Mouse (Mus musculus) C2C12 (cell line): ENCODE results near the gene Nsd1.

Experiments used
- CEBPB ChIP-seq: IDR thresholded peaks from one replicate; pipeline ENCODE4 v1.6.1; 2011; ENCODE audit warnings: low read depth, mild to moderate bottlenecking, control low read depth, moderate library complexity
- CTCF ChIP-seq: IDR thresholded peaks from one replicate; pipeline ENCODE4 v1.5.1; 2011; ENCODE audit not compliant: control insufficient read depth, insufficient read depth, insufficient read length
- USF1 ChIP-seq: IDR thresholded peaks from one replicate; pipeline ENCODE4 v1.6.1; 2011; ENCODE audit warnings: low read depth, mild to moderate bottlenecking, control low read depth, moderate library complexity

DNA sequence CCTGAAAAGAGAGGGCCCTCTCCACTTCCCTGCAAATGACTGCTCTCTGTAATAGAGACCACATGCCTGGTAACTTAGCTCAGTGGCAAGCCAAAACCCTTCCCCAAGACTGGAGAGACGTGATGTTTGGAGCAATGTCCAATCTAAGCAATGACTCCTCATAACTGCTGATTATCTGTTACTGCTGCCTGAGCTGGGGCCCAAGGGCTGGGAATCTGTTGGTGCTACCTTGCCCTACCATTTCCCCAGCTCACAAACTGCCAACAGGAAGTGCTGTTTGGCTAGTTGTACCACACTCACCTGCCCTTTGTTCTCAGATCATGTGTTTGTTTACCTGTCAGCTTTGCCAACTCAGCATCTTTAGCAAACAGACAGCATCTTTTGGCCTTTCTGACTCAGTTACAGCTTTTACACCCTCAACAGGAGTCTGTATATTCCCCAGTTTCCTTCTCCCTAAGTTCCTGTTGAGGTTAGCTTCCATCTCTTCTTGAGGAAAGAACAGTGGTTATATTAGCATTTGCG, 105.4 kb downstream of the Nsd1 start:
- no peak for TF ChIP-seq CTCF
- TF ChIP-seq USF1: no peak
- no peak for TF ChIP-seq CEBPB
